Mouse (Mus musculus): ENCODE measurements around the gene Bysl.

DNA sequence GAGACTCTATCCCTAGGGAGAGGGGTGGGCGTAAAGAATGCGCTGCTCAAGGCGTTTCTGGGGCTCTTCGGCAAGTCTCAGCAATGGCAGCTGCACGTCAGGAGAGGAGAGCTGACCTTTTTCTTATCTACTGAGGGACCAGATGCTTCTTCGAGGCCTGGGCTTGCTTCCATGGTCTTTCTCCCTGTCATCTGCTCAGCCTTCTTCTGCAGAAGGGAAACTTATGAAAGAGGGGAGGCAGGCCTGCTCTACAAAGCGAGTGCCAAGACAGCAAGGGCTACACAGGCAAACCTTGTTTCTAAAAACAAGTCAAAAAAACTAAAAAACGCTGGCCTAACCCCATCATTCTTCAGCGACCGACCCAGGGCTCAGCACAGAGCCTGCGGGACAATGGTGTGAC, 36.5 kb downstream of the Bysl start:
- TF ChIP-seq EP300 (IDR thresholded peaks at IDR 0.05; ENCODE audit: low read depth in 1 of 2, low read length in 2 of 2) (no peak), USF1 (IDR thresholded peaks at IDR 0.05; ENCODE audit: low read depth, low read length) (no peak), ZNF384 (IDR thresholded peaks at IDR 0.05; ENCODE audit: low read depth, low read length) (no peak), GATA1 (IDR thresholded peaks at IDR 0.05; ENCODE audit: low read depth, low read length) (no peak), ELF1 (IDR thresholded peaks at IDR 0.05; ENCODE audit: low read depth, low read length) (no peak), KAT2A (conservative IDR thresholded peaks at IDR 0.05; ENCODE audit: low read depth, low read length) (no peak), MXI1 (IDR thresholded peaks at IDR 0.05; ENCODE audit: low read depth, low read length) (no peak), POLR2A (IDR thresholded peaks at IDR 0.05; ENCODE audit: control insufficient read depth in 1 of 2, insufficient read depth in 1 of 2, low read depth in 1 of 2, low read length in 2 of 2, poor library complexity in 1 of 2) (no peak), CHD2 (IDR thresholded peaks at IDR 0.05; ENCODE audit: low read length) (no peak), NELFE (IDR thresholded peaks at IDR 0.05; ENCODE audit: low read depth, low read length) (no peak), CTCF (IDR thresholded peaks at IDR 0.05 in 2 of 3, conservative IDR thresholded peaks at IDR 0.05 in 1 of 3; ENCODE audit: control insufficient read depth in 1 of 3, insufficient read depth in 1 of 3, low read depth in 2 of 3, low read length in 3 of 3, poor library complexity in 1 of 3, severe bottlenecking in 1 of 3) (no peak), RAD21 (IDR thresholded peaks at IDR 0.05; ENCODE audit: low read depth, low read length) (no peak), MAZ (IDR thresholded peaks at IDR 0.05; ENCODE audit: low read depth, low read length) (no peak), TCF12 (IDR thresholded peaks at IDR 0.05; ENCODE audit: low read depth, low read length) (no peak)

All from MEL (cell line).